Mouse (Mus musculus) midbrain, embryonic 13.5 days (tissue): ENCODE data around the gene Fto. TPM values are rescaled to one million over a fixed set of nuclear protein-coding genes. Genes with fewer than 3 reads are reported as not detected.
A peak's percentile ranks its signal among the peaks of the same experiment; 100 is the strongest.

Experiments used
- ATAC-seq: fragments of 200-750 bp; cut with Nextera tagmentation; 2 replicates; pipeline ENCODE4 v1.8.0; 2017; ENCODE audit warnings: mild to moderate bottlenecking, moderate TSS enrichment, moderate library complexity
- H3K27ac ChIP-seq: fragments of 300-500 bp; sonication (generic); 2 replicates; pipeline ENCODE4 v1.5.1; 2015; ENCODE audit warnings: inconsistent platforms, mild to moderate bottlenecking, moderate library complexity
- H3K27me3 ChIP-seq: fragments of 300-500 bp; sonication (generic); 2 replicates; pipeline ENCODE4 v1.6.1; 2015; ENCODE audit warnings: mild to moderate bottlenecking, inconsistent platforms
- H3K36me3 ChIP-seq: fragments of 300-500 bp; sonication (generic); 2 replicates; pipeline ENCODE4 v1.6.1; 2015; ENCODE audit warnings: mild to moderate bottlenecking, inconsistent platforms
- H3K4me1 ChIP-seq: fragments of 300-500 bp; sonication (generic); replicated peaks from 2 replicates; pipeline ENCODE4 v1.6.1; 2015; ENCODE audit warnings: inconsistent platforms
- H3K4me2 ChIP-seq: fragments of 300-500 bp; sonication (generic); replicated peaks from 2 replicates; pipeline ENCODE4 v1.6.1; 2015; ENCODE audit warnings: moderate library complexity, mild to moderate bottlenecking, inconsistent platforms
- H3K4me3 ChIP-seq: fragments of 300-500 bp; sonication (generic); replicated peaks from 2 replicates; pipeline ENCODE4 v1.5.1; 2015; ENCODE audit warnings: mild to moderate bottlenecking, inconsistent platforms
- H3K9ac ChIP-seq: fragments of 300-500 bp; sonication (generic); replicated peaks from 2 replicates; pipeline ENCODE4 v1.6.1; 2015; ENCODE audit warnings: mild to moderate bottlenecking, inconsistent platforms
- H3K9me3 ChIP-seq: fragments of 300-500 bp; sonication (generic); 2 replicates; pipeline ENCODE4 v1.6.1; 2016; ENCODE audit warnings: mild to moderate bottlenecking, inconsistent platforms
- WGBS: fragments of 180-500 bp; shearing (Covaris S2); methylation state at CpG from one replicate; pipeline ENCODE4 v1.1.7; 2015; 5-methylcytosine and 5-hydroxymethylcytosine counted together
- polyA plus RNA-seq: library from polyadenylated mRNA; unstranded; fragments of >200 nt; fragmentation: Nextera tagmentation; extraction: Ambion mirVana; gene quantifications from 2 replicates; pipeline ENCODE4 v1.2.1, GENCODE M21; 2015

Gene Fto
- polyA plus RNA-seq, 1 experiment from 2014 or later, result 128 TPM

DNA sequence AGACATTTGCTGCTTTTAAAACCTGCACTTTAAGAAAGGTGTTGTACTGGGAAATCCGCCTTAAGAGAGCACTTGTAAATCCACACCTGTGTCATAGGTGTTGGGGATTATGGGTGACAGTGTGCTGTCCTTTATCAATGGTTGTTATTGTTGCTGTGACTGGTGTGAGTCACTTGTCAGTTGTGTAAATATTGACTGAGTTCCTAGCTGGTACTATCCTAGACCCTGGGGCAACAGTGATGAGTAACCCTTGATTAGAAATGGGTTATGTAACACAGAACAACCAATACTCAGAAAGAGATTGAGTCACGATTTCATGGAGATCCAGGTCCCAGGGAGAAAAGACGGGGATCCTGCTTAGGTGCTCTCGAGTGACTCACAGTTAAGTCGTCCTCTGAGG, 216.4 kb downstream of the Fto start:
- no peak for ATAC-seq
- H3K4me3 ChIP-seq, result no peak overlapping the region
- peaks cover 49% of the 10 kb centered on the region for H3K4me1 ChIP-seq
- H3K27me3 ChIP-seq, result peaks cover 52% of the 10 kb centered on the region
- no peaks in the 10 kb centered on the region for H3K36me3 ChIP-seq
- 95% methylated on average over 5 of the region's 5 CpGs for WGBS
- H3K9ac ChIP-seq, result no peak overlapping the region
- H3K4me2 ChIP-seq, result no peak overlapping the region
- H3K27ac ChIP-seq, result no peak overlapping the region
- no peaks in the 10 kb centered on the region for H3K9me3 ChIP-seq

GRCm38 (mm10) chr8:91530656-91531055, 217.3 kb downstream of the Fto start:
- Histone ChIP-seq H3K9ac (no peak overlapping the region), H3K4me2 (no peak overlapping the region), H3K27me3 (peaks cover 52% of the 10 kb centered on the region), H3K4me3 (no peak overlapping the region), H3K4me1 (peaks cover 40% of the 10 kb centered on the region), H3K9me3 (no peaks in the 10 kb centered on the region), H3K36me3 (no peaks in the 10 kb centered on the region), H3K27ac (no peak overlapping the region)
- no peak for ATAC-seq
- WGBS, result 85% methylated on average over 8 of the region's 8 CpGs

GRCm38 (mm10) chr8:91531971-91532370, 218.6 kb downstream of the Fto start:
- Histone ChIP-seq H3K9ac (no peak overlapping the region), H3K9me3 (no peaks in the 10 kb centered on the region), H3K27ac (no peak overlapping the region), H3K36me3 (no peaks in the 10 kb centered on the region), H3K4me2 (no peak overlapping the region), H3K4me1 (peaks cover 37% of the 10 kb centered on the region), H3K27me3 (peaks cover 55% of the 10 kb centered on the region), H3K4me3 (no peak overlapping the region)
- 0 out of 2 replicates have a peak, but pooled peaks have one; percentile 9 for ATAC-seq
- WGBS, result 23% methylated on average over 8 of the region's 8 CpGs

GRCm38 (mm10) chr8:91532671-91533436, 219.5 kb downstream of the Fto start:
- peak; percentile 53; the same call in 1 of the 2 replicates for ATAC-seq
- WGBS, result 63% methylated on average over 18 of the region's 18 CpGs
- Histone ChIP-seq H3K36me3 (no peaks in the 10 kb centered on the region), H3K4me2 (no peak overlapping the region), H3K9ac (no peak overlapping the region), H3K4me3 (no peak overlapping the region), H3K27ac (no peak overlapping the region), H3K9me3 (no peaks in the 10 kb centered on the region), H3K27me3 (peaks cover 46% of the 10 kb centered on the region), H3K4me1 (peaks cover 45% of the 10 kb centered on the region)

DNA sequence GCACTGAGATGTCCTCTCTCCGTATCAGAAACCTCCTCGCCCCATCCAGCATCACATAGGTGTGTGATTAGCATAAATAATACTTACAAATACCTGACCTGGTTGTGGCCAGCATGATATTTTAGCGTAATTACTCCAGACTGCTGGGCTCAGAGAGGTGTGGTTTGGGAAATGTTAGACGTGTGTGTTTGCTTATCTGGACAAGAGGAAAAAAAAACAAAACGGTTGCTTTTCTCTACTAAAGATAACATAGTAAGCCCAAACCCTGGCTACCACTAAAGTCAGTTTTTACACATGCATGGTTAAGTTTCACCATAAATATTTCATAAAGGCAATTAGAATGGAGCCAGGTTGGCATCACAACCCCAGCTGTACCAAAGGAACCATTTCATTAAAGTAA, 221.4 kb downstream of the Fto start:
- Histone ChIP-seq H3K4me2 (no peak overlapping the region), H3K9me3 (no peaks in the 10 kb centered on the region), H3K9ac (no peak overlapping the region), H3K27me3 (peaks cover 30% of the 10 kb centered on the region), H3K36me3 (no peaks in the 10 kb centered on the region), H3K4me3 (no peak overlapping the region), H3K27ac (no peak overlapping the region), H3K4me1 (peaks cover 49% of the 10 kb centered on the region)
- no peak for ATAC-seq
- WGBS, result 78% methylated on average over 5 of the region's 5 CpGs

GRCm38 (mm10) chr8:91538109-91538508, 224.8 kb downstream of the Fto start:
- Histone ChIP-seq H3K27ac (no peak overlapping the region), H3K27me3 (peaks cover 9% of the 10 kb centered on the region), H3K4me1 (peaks cover 38% of the 10 kb centered on the region), H3K4me2 (no peak overlapping the region), H3K9me3 (no peaks in the 10 kb centered on the region), H3K36me3 (0 out of 2 replicates have a peak, but pooled peaks cover 3% of the 10 kb centered on the region), H3K9ac (no peak overlapping the region), H3K4me3 (no peak overlapping the region)
- no peak for ATAC-seq
- WGBS, result 62% methylated on average over 9 of the region's 9 CpGs

GRCm38 (mm10) chr8:91538892-91539291, 225.6 kb downstream of the Fto start:
- Histone ChIP-seq H3K9me3 (no peaks in the 10 kb centered on the region), H3K9ac (no peak overlapping the region), H3K27me3 (peaks cover 7% of the 10 kb centered on the region), H3K36me3 (0 out of 2 replicates have a peak, but pooled peaks cover 3% of the 10 kb centered on the region), H3K4me3 (no peak overlapping the region), H3K4me1 (peaks cover 30% of the 10 kb centered on the region), H3K27ac (no peak overlapping the region), H3K4me2 (no peak overlapping the region)
- WGBS, result 94% methylated on average over 5 of the region's 5 CpGs
- ATAC-seq, result no peak

GRCm38 (mm10) chr8:91539586-91539985, 226.3 kb downstream of the Fto start:
- ATAC-seq, result no peak
- WGBS, result 94% methylated on average over 8 of the region's 8 CpGs
- no peak overlapping the region for H3K4me3 ChIP-seq
- no peak overlapping the region for H3K27ac ChIP-seq
- H3K4me2 ChIP-seq, result no peak overlapping the region
- 0 out of 2 replicates have a peak, but pooled peaks cover 3% of the 10 kb centered on the region for H3K36me3 ChIP-seq
- no peak overlapping the region for H3K9ac ChIP-seq
- H3K27me3 ChIP-seq, result peaks cover 7% of the 10 kb centered on the region
- no peaks in the 10 kb centered on the region for H3K9me3 ChIP-seq
- H3K4me1 ChIP-seq, result peaks cover 24% of the 10 kb centered on the region

DNA sequence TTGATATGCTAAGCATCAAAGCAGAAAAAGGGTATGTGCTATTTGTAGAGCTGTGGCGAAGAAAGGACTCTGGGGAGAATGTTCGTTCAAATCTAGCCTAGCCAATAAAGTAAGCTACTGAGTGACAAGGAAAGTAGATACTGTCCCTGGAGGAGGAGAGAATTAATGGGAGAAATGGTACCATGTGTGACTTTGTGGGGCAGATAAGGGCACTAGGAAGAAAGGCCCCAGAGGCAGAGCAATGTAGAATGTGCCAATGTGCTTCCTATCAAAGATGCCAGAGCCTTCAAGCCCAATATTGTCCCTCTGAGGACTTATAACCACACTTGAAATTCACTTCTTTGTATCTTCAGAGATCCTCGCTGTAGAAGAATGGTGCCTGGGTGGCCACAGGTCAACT, 227.9 kb downstream of the Fto start:
- peaks cover 2% of the 10 kb centered on the region; the same call in 1 of the 2 replicates for H3K27me3 ChIP-seq
- H3K4me2 ChIP-seq, result no peak overlapping the region
- no peaks in the 10 kb centered on the region for H3K9me3 ChIP-seq
- no peak overlapping the region for H3K9ac ChIP-seq
- H3K4me3 ChIP-seq, result no peak overlapping the region
- H3K4me1 ChIP-seq, result peaks cover 22% of the 10 kb centered on the region
- 0 out of 2 replicates have a peak, but pooled peaks cover 3% of the 10 kb centered on the region for H3K36me3 ChIP-seq
- ATAC-seq, result no peak
- H3K27ac ChIP-seq, result no peak overlapping the region
- 72% methylated on average over 3 of the region's 3 CpGs for WGBS

- WGBS, result 96% methylated on average over 3 of the region's 3 CpGs
- 0 out of 2 replicates have a peak, but pooled peaks cover 3% of the 10 kb centered on the region for H3K36me3 ChIP-seq
Observed at GRCm38 (mm10) chr8:91545561-91545960, 232.2 kb downstream of the Fto start.

DNA sequence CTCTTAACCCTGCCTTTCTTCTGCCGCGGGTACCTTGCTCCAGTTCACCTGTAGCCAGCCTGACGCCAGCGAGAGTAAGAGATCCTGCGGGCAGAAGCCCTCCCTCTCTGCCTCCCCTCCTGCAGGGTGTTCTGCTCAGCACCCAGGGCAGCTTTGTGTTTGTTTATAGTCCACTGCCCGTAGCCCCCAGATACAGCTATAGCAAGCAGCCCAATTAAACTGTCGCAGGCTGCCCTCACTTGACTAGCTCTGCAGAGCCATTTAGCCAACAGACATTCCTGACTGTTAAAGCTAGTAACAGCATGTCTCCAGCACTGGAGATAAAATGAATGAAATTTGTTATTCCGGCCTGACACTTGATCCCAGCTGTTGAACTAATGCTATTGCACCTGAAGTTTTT, 233.3 kb downstream of the Fto start:
- 0 out of 2 replicates have a peak, but pooled peaks cover 3% of the 10 kb centered on the region for H3K36me3 ChIP-seq
- H3K4me2 ChIP-seq, result no peak overlapping the region
- H3K27me3 ChIP-seq, result peaks cover 3% of the 10 kb centered on the region; the same call in 1 of the 2 replicates
- H3K9me3 ChIP-seq, result no peaks in the 10 kb centered on the region
- peaks cover 15% of the 10 kb centered on the region for H3K4me1 ChIP-seq
- H3K9ac ChIP-seq, result no peak overlapping the region
- H3K4me3 ChIP-seq, result no peak overlapping the region
- no peak for ATAC-seq
- WGBS, result 57% methylated on average over 8 of the region's 8 CpGs
- H3K27ac ChIP-seq, result no peak overlapping the region

More at GRCm38 (mm10) chr8:91545561-91545960, 232.2 kb downstream of the Fto start:
- no peak overlapping the region for H3K27ac ChIP-seq
- H3K9me3 ChIP-seq, result no peaks in the 10 kb centered on the region
- H3K9ac ChIP-seq, result no peak overlapping the region
- H3K27me3 ChIP-seq, result peaks cover 3% of the 10 kb centered on the region; the same call in 1 of the 2 replicates
- H3K4me3 ChIP-seq, result no peak overlapping the region
- peaks cover 5% of the 10 kb centered on the region for H3K4me1 ChIP-seq
- H3K4me2 ChIP-seq, result no peak overlapping the region
- no peak for ATAC-seq

- no peak for ATAC-seq
- Histone ChIP-seq H3K4me1 (peaks cover 47% of the 10 kb centered on the region), H3K4me2 (no peak overlapping the region)
Observed at GRCm38 (mm10) chr8:91550131-91550530, 236.8 kb downstream of the Fto start.

More at GRCm38 (mm10) chr8:91550131-91550530, 236.8 kb downstream of the Fto start:
- H3K27me3 ChIP-seq, result peaks cover 3% of the 10 kb centered on the region; the same call in 1 of the 2 replicates
- no peak overlapping the region for H3K9ac ChIP-seq
- H3K36me3 ChIP-seq, result no peaks in the 10 kb centered on the region
- no peak overlapping the region for H3K27ac ChIP-seq
- no peaks in the 10 kb centered on the region for H3K9me3 ChIP-seq
- 89% methylated on average over 1 of the region's 1 CpGs for WGBS
- H3K4me3 ChIP-seq, result no peak overlapping the region
